Mouse (Mus musculus) liver, embryonic 12.5 days (tissue): Measurements from ENCODE around the gene Lypd5. TPM values are rescaled to one million over a fixed set of nuclear protein-coding genes. Genes with fewer than 3 reads are reported as not detected.
A peak's percentile ranks its signal among the peaks of the same experiment; 100 is the strongest.

Source experiments
- ATAC-seq: fragments of 200-750 bp; cut with Nextera tagmentation; 2 replicates; pipeline ENCODE4 v1.8.0; 2017; ENCODE audit warnings: moderate number of reproducible peaks, mild to moderate bottlenecking, moderate library complexity
- H3K27ac ChIP-seq: fragments of 300-500 bp; sonication (generic); 2 replicates; pipeline ENCODE4 v1.5.1; 2016; ENCODE audit warnings: mild to moderate bottlenecking
- H3K27me3 ChIP-seq: fragments of 300-500 bp; sonication (generic); replicated peaks from 2 replicates; pipeline ENCODE4 v1.6.1; 2016; ENCODE audit warnings: mild to moderate bottlenecking, moderate library complexity
- H3K36me3 ChIP-seq: fragments of 300-500 bp; sonication (generic); 2 replicates; pipeline ENCODE4 v1.6.1; 2016; ENCODE audit warnings: mild to moderate bottlenecking, moderate library complexity
- H3K4me1 ChIP-seq: fragments of 300-500 bp; sonication (generic); 2 replicates; pipeline ENCODE4 v1.6.1; 2016
- H3K4me2 ChIP-seq: fragments of 300-500 bp; sonication (generic); 2 replicates; pipeline ENCODE4 v1.6.1; 2016; ENCODE audit warnings: mild to moderate bottlenecking, moderate library complexity
- H3K4me3 ChIP-seq: fragments of 300-500 bp; sonication (generic); 2 replicates; pipeline ENCODE4 v1.5.1; 2016; ENCODE audit warnings: mild to moderate bottlenecking, moderate library complexity
- H3K9ac ChIP-seq: fragments of 300-500 bp; sonication (generic); 2 replicates; pipeline ENCODE4 v1.6.1; 2016; ENCODE audit warnings: mild to moderate bottlenecking, moderate library complexity
- H3K9me3 ChIP-seq: fragments of 300-500 bp; sonication (generic); replicated peaks from 2 replicates; pipeline ENCODE4 v1.6.1; 2016; ENCODE audit warnings: mild to moderate bottlenecking, moderate library complexity
- WGBS: fragments of 180-500 bp; shearing (Covaris S2); methylation state at CpG from one replicate; pipeline ENCODE4 v1.1.7; 2016; ENCODE audit not compliant: insufficient replicate concordance; 5-methylcytosine and 5-hydroxymethylcytosine counted together
- polyA plus RNA-seq: library from polyadenylated mRNA; unstranded; fragments of >200 nt; fragmentation: Nextera tagmentation; extraction: Ambion mirVana; gene quantifications from 2 replicates; pipeline ENCODE4 v1.2.1, GENCODE M21; 2016

Gene Lypd5
- polyA plus RNA-seq, 1 experiment from 2014 or later: not detected

- Histone ChIP-seq H3K9me3 (no peaks in the 10 kb centered on the region), H3K4me2 (peak overlapping the region; percentile 96), H3K4me1 (peaks cover 79% of the 10 kb centered on the region), H3K27ac (peak overlapping the region; percentile 100), H3K36me3 (peaks cover 55% of the 10 kb centered on the region), H3K27me3 (peaks cover 4% of the 10 kb centered on the region; the same call in 1 of the 2 replicates), H3K4me3 (peak overlapping the region; percentile 88), H3K9ac (peak overlapping the region; percentile 100)
- WGBS: 27% methylated on average over 4 of the region's 4 CpGs
- ATAC-seq: no peak
Observed at GRCm38 (mm10) chr7:24372786-24373185, 23.8 kb downstream of the Lypd5 start.

GRCm38 (mm10) chr7:24373538-24374379 is 24.8 kb downstream of the Lypd5 start:
- peak overlapping the region; percentile 100 for H3K9ac ChIP-seq
- ATAC-seq: no peak
- peaks cover 65% of the 10 kb centered on the region for H3K36me3 ChIP-seq
- peaks cover 79% of the 10 kb centered on the region for H3K4me1 ChIP-seq
- H3K27ac ChIP-seq: peak overlapping the region; percentile 100
- peak overlapping the region; percentile 88 for H3K4me3 ChIP-seq
- WGBS: 23% methylated on average over 19 of the region's 20 CpGs
- peaks cover 4% of the 10 kb centered on the region; the same call in 1 of the 2 replicates for H3K27me3 ChIP-seq
- no peaks in the 10 kb centered on the region for H3K9me3 ChIP-seq
- peak overlapping the region; percentile 96 for H3K4me2 ChIP-seq

- Histone ChIP-seq H3K4me3 (peak overlapping the region; percentile 62), H3K9ac (peak overlapping the region; percentile 100), H3K9me3 (no peaks in the 10 kb centered on the region), H3K27ac (peak overlapping the region; percentile 100), H3K4me1 (peaks cover 94% of the 10 kb centered on the region), H3K36me3 (peaks cover 92% of the 10 kb centered on the region), H3K27me3 (0 out of 2 replicates have a peak, but pooled peaks cover 4% of the 10 kb centered on the region), H3K4me2 (peak overlapping the region; percentile 96)
- no peak for ATAC-seq
- whole genome bisulfite sequencing: 61% methylated on average over 8 of the region's 8 CpGs
Observed at GRCm38 (mm10) chr7:24376456-24376855, 27.5 kb downstream of the Lypd5 start.

GRCm38 (mm10) chr7:24377091-24377865 is 28.3 kb downstream of the Lypd5 start:
- Histone ChIP-seq H3K9ac (peak overlapping the region; percentile 100), H3K36me3 (peaks cover 95% of the 10 kb centered on the region), H3K4me1 (peaks cover 100% of the 10 kb centered on the region)

DNA sequence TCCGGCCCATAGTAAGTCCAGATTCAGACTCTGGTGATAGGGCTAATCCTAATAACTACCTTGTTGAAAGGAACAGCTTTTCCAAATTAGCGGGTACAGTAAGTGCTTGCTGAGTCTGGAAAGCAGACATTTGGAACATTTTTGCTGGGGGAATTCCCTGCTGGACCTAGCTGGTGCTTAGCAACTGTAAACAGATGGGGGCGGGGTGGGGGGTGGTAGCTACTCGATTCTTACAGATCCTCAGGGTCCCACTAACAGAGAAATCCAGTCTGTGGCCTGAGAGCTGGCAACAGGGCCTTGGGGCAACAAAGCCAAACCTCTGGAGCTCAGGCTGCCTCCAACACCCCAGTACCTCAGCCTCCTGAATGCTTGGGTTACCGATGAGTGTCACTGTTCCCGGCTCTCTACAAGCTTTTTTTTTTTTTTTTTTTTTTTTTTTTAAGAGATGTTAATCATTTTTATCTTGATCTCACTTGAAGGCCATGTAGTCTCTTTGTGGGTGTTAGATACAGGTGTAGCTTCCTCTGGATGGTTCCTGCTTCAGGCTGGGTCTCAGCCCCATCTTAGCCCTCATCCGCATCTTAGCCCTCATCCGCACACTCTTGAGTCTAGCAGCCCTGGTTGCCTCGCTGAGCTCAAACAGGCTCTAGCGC is 29.2 kb downstream of the Lypd5 start:
- Histone ChIP-seq H3K4me2 (peak overlapping the region; percentile 96), H3K9me3 (no peaks in the 10 kb centered on the region), H3K36me3 (peaks cover 96% of the 10 kb centered on the region), H3K9ac (peak overlapping the region; percentile 100), H3K4me1 (peaks cover 99% of the 10 kb centered on the region), H3K4me3 (peak overlapping the region; percentile 62), H3K27ac (peak overlapping the region; percentile 100), H3K27me3 (0 out of 2 replicates have a peak, but pooled peaks cover 4% of the 10 kb centered on the region)
- 71% methylated on average over 10 of the region's 10 CpGs for WGBS
- no peak for ATAC-seq

More at GRCm38 (mm10) chr7:24377091-24377865, 28.3 kb downstream of the Lypd5 start:
- Histone ChIP-seq H3K4me2 (peak overlapping the region; percentile 96), H3K27me3 (0 out of 2 replicates have a peak, but pooled peaks cover 4% of the 10 kb centered on the region), H3K4me3 (peak overlapping the region; percentile 62), H3K9me3 (no peaks in the 10 kb centered on the region), H3K27ac (peak overlapping the region; percentile 100)
- ATAC-seq: peak; percentile 97
- WGBS: 4% methylated on average over 49 of the region's 49 CpGs

- Histone ChIP-seq H3K4me1 (peaks cover 99% of the 10 kb centered on the region), H3K27ac (peak overlapping the region; percentile 100), H3K9me3 (no peaks in the 10 kb centered on the region), H3K9ac (peak overlapping the region; percentile 64), H3K4me3 (no peak overlapping the region), H3K4me2 (peak overlapping the region; percentile 96), H3K36me3 (peaks cover 96% of the 10 kb centered on the region), H3K27me3 (0 out of 2 replicates have a peak, but pooled peaks cover 4% of the 10 kb centered on the region)
- ATAC-seq: no peak
- WGBS: 59% methylated on average over 7 of the region's 7 CpGs
Observed at GRCm38 (mm10) chr7:24379934-24380333, 30.9 kb downstream of the Lypd5 start.

- Histone ChIP-seq H3K27ac (peak overlapping the region; percentile 100), H3K9me3 (no peaks in the 10 kb centered on the region), H3K4me3 (no peak overlapping the region), H3K9ac (peak overlapping the region; percentile 64), H3K4me1 (peaks cover 99% of the 10 kb centered on the region), H3K36me3 (peaks cover 96% of the 10 kb centered on the region), H3K4me2 (peak overlapping the region; percentile 96), H3K27me3 (0 out of 2 replicates have a peak, but pooled peaks cover 4% of the 10 kb centered on the region)
- ATAC-seq: no peak
- 62% methylated on average over 2 of the region's 2 CpGs for WGBS
Observed at GRCm38 (mm10) chr7:24380370-24380769, 31.4 kb downstream of the Lypd5 start.

DNA sequence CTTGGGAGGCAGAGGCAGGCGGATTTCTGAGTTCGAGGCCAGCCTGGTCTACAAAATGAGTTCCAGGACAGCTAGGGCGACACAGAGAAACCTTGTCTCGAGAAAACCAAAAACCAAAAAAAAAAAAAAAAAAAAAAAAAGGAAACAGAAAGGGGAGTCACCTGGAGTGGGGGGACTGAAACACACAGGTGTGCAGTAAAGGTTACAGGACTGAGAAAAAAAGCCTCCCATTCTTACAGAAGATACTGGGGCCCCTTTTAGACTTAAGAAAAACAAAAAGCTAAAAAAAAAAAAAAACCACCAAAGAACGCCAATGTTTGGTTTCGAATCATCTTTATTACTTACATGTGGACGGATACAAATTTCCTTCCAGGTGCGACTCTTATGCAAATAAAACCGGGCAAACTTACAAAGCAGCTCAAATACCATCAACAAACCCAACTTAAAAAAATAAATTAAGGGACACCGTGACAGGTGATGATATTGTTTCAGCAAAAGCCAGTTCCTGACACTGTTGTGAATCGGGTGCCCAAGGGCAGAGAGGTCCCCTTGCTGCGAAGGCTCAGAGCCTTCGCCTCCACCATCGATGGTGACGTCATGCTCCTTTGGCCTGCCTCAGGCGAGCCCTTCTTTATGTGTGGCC is 33.9 kb downstream of the Lypd5 start:
- 82% methylated on average over 16 of the region's 16 CpGs for WGBS
- H3K9ac ChIP-seq: peak overlapping the region; percentile 69
- H3K36me3 ChIP-seq: peaks cover 98% of the 10 kb centered on the region
- H3K4me3 ChIP-seq: no peak overlapping the region
- peak overlapping the region; percentile 100 for H3K27ac ChIP-seq
- no peak for ATAC-seq
- no peaks in the 10 kb centered on the region for H3K9me3 ChIP-seq
- H3K27me3 ChIP-seq: no peaks in the 10 kb centered on the region
- H3K4me1 ChIP-seq: peaks cover 98% of the 10 kb centered on the region
- H3K4me2 ChIP-seq: peak overlapping the region; percentile 45

DNA sequence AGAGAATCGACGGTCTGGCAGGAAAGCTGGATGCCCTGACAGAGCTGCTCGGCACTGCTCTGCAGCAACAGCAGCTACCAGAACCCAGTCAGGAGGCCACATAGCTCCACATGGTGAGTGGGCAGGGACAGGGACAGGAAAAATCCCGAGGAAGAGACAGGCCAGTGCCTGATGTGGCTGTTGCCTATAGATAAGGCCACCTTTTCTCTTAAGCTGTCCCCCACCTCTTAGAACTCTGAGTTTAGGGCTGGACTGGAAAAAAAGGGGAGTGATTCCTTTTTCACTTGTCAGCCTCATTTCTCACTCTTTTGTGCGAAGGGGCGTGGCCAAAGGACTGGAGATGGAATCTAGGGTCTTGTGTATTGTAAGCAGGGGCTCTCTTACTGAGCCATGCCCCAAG is 35.1 kb downstream of the Lypd5 start:
- peak overlapping the region; percentile 69 for H3K9ac ChIP-seq
- WGBS: 19% methylated on average over 6 of the region's 6 CpGs
- peak overlapping the region; percentile 14; the same call in 1 of the 2 replicates for H3K4me3 ChIP-seq
- no peaks in the 10 kb centered on the region for H3K9me3 ChIP-seq
- peaks cover 96% of the 10 kb centered on the region for H3K4me1 ChIP-seq
- H3K27ac ChIP-seq: peak overlapping the region; percentile 100
- peaks cover 85% of the 10 kb centered on the region for H3K36me3 ChIP-seq
- no peaks in the 10 kb centered on the region for H3K27me3 ChIP-seq
- ATAC-seq: peak; percentile 84
- peak overlapping the region; percentile 45 for H3K4me2 ChIP-seq

- Histone ChIP-seq H3K9ac (peak overlapping the region; percentile 69; the same call in 1 of the 2 replicates), H3K4me2 (peak overlapping the region; percentile 45), H3K36me3 (peaks cover 78% of the 10 kb centered on the region), H3K4me3 (no peak overlapping the region), H3K9me3 (no peaks in the 10 kb centered on the region), H3K27me3 (no peaks in the 10 kb centered on the region), H3K27ac (peak overlapping the region; percentile 100), H3K4me1 (peaks cover 96% of the 10 kb centered on the region)
- ATAC-seq: no peak
- WGBS: 18% methylated on average over 11 of the region's 11 CpGs
Observed at GRCm38 (mm10) chr7:24384827-24385226, 35.8 kb downstream of the Lypd5 start.

GRCm38 (mm10) chr7:24387059-24387556 is 38.1 kb downstream of the Lypd5 start:
- Histone ChIP-seq H3K4me2 (no peak overlapping the region), H3K27me3 (no peaks in the 10 kb centered on the region), H3K9me3 (no peaks in the 10 kb centered on the region), H3K4me1 (peaks cover 94% of the 10 kb centered on the region), H3K9ac (no peak overlapping the region), H3K36me3 (peaks cover 55% of the 10 kb centered on the region), H3K4me3 (no peak overlapping the region), H3K27ac (peak overlapping the region; percentile 75)
- WGBS: 41% methylated on average over 10 of the region's 10 CpGs
- no peak for ATAC-seq
